Mouse (Mus musculus) T-helper 17 cell (primary cell): Measurements from ENCODE around the gene Def8.
"Not testable (repeated sequence)": the region's sequence is repeated elsewhere in the genome, so short reads cannot be mapped to it uniquely, and the experiment has no call there.

Source experiments
- in situ Hi-C, 2 experiments: fragments of 300-600 bp; cut with MboI, MseI; formaldehyde crosslinking; loops; 1 replicate in 1 of 2; 2 replicates in 1 of 2; pipeline ENCODE4 v1.15.1; 2025; ENCODE audit warnings: high pct_unique_total_duplicates in 2 of 2

Def8 gene

DNA sequence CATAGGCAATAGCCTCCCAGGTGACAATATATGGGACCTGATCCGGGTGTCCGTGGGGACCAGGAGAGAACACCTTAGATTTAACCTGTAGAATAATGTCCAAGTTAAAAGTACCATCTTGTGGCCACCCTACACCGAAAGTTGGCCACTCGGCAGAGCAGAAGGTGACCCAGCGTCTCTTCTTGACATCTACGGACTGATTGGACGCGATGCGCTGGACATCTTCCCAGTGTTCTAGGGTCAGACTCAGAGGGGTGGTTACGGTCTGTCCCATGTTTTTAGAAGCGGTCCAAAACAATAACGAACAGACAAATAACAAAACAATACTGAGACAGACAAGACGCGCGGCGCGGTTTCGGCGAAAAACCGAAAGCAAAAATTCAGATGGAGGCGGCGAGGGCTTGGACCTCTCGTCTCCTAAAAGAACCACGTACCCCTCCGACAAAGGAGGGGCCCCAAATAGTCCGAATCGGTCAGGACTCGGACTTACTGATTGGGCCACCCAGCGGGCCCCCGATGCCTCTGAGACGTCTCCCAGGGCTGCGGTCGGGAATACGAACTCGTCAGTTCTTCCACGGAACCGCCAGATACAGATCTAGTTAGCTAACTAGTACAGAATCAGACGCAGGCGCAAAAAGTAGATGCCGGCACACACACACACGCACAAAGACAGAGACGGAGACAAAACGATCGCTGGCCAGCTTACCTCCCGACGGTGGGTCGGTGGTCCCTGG, 10.1 kb downstream of the Def8 start:
- in situ Hi-C loops, result not testable (repeated sequence)

DNA sequence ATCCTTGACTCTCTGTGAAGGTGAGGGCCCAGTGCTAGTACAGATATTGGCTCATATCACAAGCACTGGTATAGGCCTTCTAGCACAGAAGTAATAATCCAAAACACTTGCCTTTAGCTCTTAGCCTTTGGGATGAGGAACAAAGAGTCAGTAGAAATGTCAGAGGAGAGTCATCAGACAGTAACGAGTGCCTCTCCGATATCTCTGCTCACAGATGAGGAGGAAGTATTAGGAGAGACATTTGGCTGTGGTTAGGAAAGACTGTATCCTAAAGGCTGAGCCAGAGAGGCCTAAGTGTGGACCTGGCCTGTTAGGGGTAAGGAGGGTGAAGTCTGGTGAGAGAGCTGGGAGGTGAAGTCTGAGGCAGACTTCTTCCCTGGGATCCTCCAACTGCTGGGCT, 18.5 kb downstream of the Def8 start:
- in situ Hi-C loops, result no loop called here

DNA sequence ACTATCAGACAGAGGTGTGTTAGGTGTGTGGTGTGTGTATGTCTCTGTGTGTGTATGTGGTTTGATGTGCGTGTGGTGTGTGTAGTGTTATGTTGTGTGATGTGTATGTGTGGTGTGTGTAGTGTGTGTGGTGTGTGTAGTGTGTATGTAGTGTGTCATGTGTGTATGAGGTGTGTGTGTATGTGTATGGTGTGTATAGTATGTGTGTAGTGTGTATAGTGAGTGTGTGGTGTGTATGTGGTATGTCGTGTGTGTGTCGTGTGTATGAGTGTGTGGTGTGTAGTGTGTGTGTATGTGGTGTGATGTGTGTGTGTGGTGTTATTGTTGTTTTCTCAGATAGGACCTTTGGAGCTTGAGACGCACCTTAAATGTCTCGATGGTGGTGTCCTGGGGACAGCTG, 19.0 kb downstream of the Def8 start:
- in situ Hi-C loops, result no loop called here

DNA sequence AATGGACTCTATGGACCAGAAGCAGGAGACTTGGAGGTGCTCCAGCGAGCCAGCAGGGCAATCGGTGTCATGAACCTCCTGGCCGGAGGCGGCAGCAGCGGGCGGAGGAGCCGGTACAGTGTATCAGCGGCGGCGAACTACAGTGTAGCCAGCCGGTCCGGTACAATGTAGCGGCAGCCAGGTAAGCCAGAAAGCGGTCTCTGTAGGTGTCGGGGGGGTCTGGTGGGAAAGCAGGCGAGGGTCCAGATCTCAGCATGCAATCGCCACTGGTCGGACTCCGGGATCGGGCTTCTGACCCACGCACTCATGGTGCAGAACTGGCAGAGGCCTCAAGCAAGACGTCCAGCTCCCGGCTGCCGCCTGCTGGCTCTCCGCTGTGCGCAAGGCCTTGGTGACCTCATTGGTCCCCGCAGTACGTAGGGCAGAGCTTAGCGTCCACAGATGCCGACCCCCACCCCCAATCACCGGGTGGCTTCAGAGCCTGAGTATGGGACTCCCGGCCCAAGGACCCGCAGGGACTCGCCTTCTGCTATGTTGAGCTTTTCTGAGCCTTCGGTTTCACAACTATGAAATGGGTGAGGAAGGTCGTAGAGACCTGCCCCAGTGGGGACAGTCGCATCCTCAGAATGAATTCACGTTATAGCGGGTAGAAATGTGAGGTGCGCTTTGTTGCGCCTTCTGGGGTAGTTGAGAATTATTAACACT, 19.7 kb downstream of the Def8 start:
- in situ Hi-C loops, result no loop called here

- in situ Hi-C loops, result no loop called here
Observed at GRCm38 (mm10) chr8:123443576-123443921, 20.2 kb downstream of the Def8 start.

DNA sequence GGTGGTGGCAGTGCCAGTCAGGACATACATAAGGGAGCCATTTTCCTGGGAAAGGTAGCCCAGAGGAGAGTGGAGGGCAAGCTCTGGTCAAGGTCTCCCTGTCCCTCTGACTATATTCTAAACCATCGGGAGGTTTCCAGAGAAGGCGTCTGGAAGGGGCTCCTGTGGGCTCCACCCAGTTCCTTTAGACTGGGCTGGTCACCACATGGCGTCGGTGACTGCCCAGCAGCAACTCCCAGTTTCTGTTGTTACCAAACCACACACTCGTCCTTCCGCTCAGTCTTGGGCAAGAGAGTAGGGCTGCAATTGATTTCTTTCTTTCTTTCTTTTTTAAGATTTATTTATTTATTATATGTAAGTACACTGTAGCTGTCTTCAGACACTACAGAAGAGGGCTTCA, 20.8 kb downstream of the Def8 start:
- in situ Hi-C loops, result no loop called here

GRCm38 (mm10) chr8:123445981-123446380, 22.7 kb downstream of the Def8 start:
- in situ Hi-C loops, result no loop called here

DNA sequence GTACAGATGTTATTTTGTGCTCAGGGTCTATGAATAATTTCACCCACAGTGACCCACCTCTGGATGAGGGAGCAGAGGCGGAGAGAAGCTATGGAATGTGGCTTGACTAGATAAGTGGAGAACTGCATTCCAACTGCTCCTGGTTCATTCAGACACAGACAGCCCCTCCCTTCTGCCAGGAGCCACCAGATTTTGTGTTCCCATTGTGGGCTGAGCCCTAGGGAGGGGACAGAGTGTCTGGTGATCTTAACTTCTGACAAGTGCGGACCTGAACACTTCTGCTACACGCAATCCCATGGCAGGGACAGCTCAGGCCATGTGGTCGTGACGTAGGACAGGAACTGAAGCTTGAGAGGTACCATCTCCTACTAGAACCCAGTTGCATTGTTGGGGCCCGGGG, 23.5 kb downstream of the Def8 start:
- in situ Hi-C loops, result no loop called here

GRCm38 (mm10) chr8:123450783-123451182, 27.5 kb downstream of the Def8 start:
- in situ Hi-C loops, result no loop called here

DNA sequence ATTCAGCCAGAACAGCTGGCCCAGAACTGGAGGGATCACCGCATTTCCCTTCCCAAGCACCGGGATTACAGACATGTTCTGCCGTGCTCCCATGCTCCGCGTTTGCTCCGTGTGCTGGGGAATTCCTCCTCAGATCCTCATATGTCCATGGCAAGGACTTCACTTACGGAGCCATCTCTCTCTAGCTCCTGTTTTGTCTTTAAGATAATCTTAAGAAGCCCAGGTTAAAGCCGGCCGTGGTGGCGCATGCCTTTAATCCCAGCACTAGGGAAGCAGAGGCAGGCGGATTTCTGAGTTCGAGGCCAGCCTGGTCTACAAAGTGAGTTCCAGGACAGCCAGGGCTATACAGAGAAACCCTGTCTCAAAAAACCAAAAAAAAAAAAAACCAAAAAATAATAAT, 28.4 kb downstream of the Def8 start:
- in situ Hi-C loops, result not testable (repeated sequence)

- in situ Hi-C loops, result no loop called here
Observed at GRCm38 (mm10) chr8:123452149-123452548, 28.8 kb downstream of the Def8 start.

DNA sequence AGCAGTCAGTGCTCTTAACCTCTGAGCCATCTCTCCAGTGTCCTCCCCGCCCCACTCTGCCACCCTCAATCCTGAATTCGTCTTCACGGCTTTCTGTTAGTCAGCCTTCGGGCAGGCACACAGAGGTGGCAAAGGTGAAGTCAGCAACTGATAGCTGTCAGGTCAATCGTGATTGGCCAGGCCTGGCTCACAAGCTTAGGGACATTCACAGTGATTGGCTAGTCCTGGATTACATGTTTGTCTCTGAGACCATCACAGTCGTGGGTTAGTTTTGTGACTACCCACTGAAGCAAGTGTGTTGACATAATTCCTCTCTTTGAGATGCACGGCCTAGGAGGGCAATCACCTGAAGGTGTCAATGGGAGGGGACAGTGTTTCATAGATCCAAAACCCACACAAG, 30.0 kb downstream of the Def8 start:
- in situ Hi-C loops, result no loop called here

- in situ Hi-C loops, result no loop called here
Observed at GRCm38 (mm10) chr8:123453951-123454350, 30.6 kb downstream of the Def8 start.

DNA sequence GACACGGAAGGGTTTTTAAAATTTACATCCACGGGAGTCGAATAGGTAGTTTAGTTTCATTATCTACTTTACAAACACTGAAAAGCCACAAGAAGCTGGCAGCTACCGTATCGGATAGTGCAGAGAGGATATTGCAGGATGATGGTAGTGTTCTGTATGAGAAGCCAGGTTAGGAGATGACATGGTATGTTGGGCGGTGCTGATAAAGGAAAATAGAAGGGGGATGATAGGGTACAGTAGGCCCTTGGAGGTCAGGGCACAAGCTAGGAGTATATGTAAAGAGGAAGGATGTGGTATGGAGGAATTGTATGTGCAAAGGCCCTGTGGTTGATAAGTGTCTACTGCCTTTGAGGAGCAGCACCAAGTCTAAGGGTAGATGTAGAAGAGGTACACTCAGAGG, 31.2 kb downstream of the Def8 start:
- in situ Hi-C loops, result no loop called here

DNA sequence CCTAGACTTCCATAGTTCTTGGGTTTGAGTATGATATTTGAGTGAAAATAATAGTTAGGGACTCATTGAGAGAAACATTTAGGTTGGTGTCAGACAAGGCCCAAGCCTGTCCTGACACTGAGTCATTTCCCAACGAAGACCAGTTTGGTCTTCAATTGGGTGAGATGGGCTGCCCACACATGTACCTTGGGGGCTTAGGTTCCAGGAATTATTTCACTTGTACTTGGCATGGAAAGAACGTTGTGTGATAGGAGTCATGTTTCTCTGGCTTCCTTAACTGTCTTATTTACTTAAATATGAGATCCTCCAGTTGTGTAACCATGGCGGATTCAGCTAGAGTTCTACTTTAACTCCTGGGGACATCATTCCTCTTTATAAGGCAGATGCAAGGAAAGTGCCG, 40.3 kb downstream of the Def8 start:
- in situ Hi-C loops, result no loop called here

- in situ Hi-C loops, result no loop called here
Observed at GRCm38 (mm10) chr8:123467476-123467875, 44.1 kb downstream of the Def8 start.

GRCm38 (mm10) chr8:123472991-123473390, 49.7 kb downstream of the Def8 start:
- in situ Hi-C loops, result not testable (repeated sequence)

DNA sequence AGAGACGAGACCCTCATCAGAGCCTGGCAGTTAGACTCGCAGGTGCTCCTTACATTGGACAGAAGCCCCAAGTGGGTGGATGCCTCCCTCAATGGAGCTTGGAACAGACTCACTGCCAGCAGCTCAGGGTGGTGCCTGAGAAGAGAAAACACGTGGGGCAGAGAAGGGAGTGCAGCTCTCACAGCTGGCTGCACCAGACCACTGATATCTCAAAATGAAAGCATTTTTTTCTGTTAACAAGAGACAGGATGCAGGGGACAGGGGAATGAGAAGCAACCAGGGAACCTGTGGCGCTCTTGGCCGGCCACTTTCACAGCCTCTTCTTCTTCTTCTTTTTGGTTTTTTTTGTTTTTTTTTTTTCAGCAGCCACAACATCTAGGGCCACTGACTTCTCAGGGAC, 51.2 kb downstream of the Def8 start:
- in situ Hi-C loops, result not testable (repeated sequence)

DNA sequence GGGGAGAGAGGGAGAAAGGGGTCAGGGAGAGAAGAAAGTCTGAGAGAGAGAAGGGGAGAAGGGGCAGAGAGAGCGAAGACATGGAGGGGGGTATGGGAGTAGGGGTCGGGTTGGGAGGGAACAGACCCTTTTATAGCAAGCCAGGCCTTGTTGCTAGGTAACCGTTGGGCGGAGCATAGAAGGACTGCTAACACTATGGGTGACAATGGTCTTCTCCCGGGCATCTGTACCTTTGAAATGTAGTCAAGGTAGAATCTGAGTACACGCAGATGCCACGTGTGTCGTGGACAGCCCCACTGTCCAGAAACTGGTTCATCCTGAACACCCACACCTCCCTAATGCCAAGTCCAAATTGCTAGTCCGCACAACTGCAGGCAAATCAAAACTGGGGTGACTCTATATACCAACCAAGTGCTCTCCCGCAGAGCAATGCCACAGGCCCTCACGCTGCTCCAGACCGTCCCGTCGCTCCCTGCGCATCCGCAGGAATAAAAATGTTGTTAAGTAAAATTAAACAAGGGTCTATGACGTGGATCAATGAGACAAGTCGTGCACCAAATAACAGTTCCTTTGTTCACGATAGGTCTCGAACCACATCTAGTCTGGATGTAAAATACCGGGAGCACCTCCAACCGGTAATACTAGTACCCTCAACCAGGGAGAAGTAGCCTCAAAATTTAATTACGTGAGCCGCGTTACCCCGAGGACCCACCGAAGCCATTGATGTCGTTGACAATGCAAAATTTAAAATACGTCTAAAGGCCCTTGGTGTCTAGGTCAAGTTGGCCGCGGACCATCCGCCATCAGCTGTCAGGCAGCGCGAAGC, 53.8 kb downstream of the Def8 start:
- in situ Hi-C loops, result no loop called here

GRCm38 (mm10) chr8:123477737-123478258, 54.5 kb downstream of the Def8 start, which contains the start of gene Afg3l1:
TSS of gene Afg3l1 (plus strand) at chr8:123477903.
- in situ Hi-C loops, result no loop called here

DNA sequence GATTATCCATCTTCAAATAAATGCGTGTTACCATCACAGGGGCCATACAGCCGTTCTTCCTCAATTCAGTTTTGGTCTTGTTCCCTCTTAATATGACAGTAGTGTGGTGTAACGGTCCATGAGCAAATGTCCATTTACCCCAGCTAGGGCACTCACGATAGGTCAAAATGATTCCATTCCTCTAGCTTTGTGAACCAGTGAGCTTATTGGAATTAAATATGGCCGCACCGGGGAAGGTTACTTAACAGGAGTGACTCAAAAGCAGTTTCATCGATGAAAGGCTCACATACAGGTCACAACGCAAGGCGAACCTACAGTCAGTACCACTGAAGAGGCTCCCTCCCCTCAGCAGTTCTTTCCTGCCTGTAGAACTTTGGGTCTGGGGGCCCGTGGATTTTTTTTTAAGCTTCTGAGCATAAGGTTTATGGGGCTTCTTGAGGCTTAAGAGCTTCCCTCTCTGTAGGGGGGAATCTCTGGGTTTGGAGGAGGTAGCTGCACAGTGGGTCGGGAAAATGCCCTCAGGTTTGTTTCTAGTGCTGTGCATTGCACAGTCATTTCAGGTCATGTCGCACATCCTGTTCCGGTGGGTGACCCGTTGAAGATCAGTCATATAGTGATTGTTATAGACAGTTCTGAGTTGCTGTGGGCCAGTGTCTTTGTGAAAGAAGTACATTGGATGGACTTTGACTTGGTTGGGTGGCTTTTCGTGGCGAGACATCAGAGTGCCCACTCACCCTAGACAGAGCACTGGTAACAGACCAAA, 55.3 kb downstream of the Def8 start:
- in situ Hi-C loops, result no loop called here

DNA sequence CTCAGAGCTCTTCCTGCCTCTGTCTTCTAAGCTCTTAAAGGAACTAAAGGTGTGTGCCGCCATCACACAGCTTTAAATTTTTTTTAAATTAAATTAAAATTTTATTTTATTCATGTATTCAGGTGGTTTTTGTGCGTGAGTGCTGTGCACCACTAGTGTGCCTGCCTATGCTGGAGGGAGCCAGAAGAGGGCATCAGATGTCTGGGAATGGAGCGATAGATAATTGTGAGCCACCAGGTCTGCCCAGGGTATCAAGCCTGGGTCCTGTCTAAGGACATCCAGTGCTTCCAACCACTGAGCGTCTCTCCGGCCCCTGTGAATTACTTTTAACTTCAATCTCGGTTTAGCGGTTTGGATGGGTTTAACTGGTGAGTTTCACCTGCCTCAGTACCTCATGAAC, 59.3 kb downstream of the Def8 start:
- in situ Hi-C loops, result no loop called here
